Mouse (Mus musculus) midbrain, embryonic 15.5 days (tissue): ENCODE measurements around the gene Olfr613. TPM values are rescaled to one million over a fixed set of nuclear protein-coding genes. Genes with fewer than 3 reads are reported as not detected.
"Not testable (repeated sequence)": the region's sequence is repeated elsewhere in the genome, so short reads cannot be mapped to it uniquely, and the experiment has no call there.

Source experiments
- ATAC-seq: fragments of 200-750 bp; cut with Nextera tagmentation; replicated peaks from 2 replicates; pipeline ENCODE4 v1.8.0; 2017; ENCODE audit warnings: moderate TSS enrichment
- H3K27ac ChIP-seq: fragments of 300-500 bp; sonication (generic); 2 replicates; pipeline ENCODE4 v1.5.1; 2015; ENCODE audit warnings: mild to moderate bottlenecking, inconsistent platforms
- H3K27me3 ChIP-seq: fragments of 300-500 bp; sonication (generic); replicated peaks from 2 replicates; pipeline ENCODE4 v1.6.1; 2015; ENCODE audit warnings: inconsistent platforms
- H3K36me3 ChIP-seq: fragments of 300-500 bp; sonication (generic); replicated peaks from 2 replicates; pipeline ENCODE4 v1.6.1; 2015; ENCODE audit warnings: inconsistent platforms
- H3K4me1 ChIP-seq: fragments of 300-500 bp; sonication (generic); 2 replicates; pipeline ENCODE4 v1.6.1; 2015; ENCODE audit warnings: inconsistent platforms
- H3K4me2 ChIP-seq: fragments of 300-500 bp; sonication (generic); 2 replicates; pipeline ENCODE4 v1.6.1; 2015; ENCODE audit warnings: inconsistent platforms, mild to moderate bottlenecking, moderate library complexity
- H3K4me3 ChIP-seq: fragments of 300-500 bp; sonication (generic); 2 replicates; pipeline ENCODE4 v1.5.1; 2015; ENCODE audit warnings: mild to moderate bottlenecking, inconsistent platforms
- H3K9ac ChIP-seq: fragments of 300-500 bp; sonication (generic); 2 replicates; pipeline ENCODE4 v1.6.1; 2015; ENCODE audit warnings: mild to moderate bottlenecking, inconsistent platforms
- H3K9me3 ChIP-seq: fragments of 300-500 bp; sonication (generic); 2 replicates; pipeline ENCODE4 v1.6.1; 2016; ENCODE audit warnings: inconsistent platforms
- WGBS: fragments of 180-500 bp; shearing (Covaris S2); methylation state at CpG from one replicate; pipeline ENCODE4 v1.1.7; 2015; ENCODE audit warnings: mixed read lengths; 5-methylcytosine and 5-hydroxymethylcytosine counted together
- microRNA-seq: library from miRNA; unstranded; fragments of <30 nt; microRNA quantifications from one replicate; pipeline ENCODE4, GENCODE M21; 2016
- polyA plus RNA-seq: library from polyadenylated mRNA; unstranded; fragments of >200 nt; fragmentation: Nextera tagmentation; extraction: Ambion mirVana; gene quantifications from 2 replicates; pipeline ENCODE4 v1.2.1, GENCODE M21; 2015

Gene Olfr613
- polyA plus RNA-seq = not detected in 2 replicates

- Histone ChIP-seq H3K4me3 (no peak within 1 kb of the TSS), H3K4me1 (no peaks in the 10 kb centered on the region), H3K9ac (no peak within 1 kb of the TSS), H3K9me3 (no peaks in the 10 kb centered on the region), H3K27me3 (no peaks in the 10 kb centered on the region), H3K4me2 (no peak within 1 kb of the TSS), H3K27ac (no peak within 1 kb of the TSS), H3K36me3 (no peaks in the 10 kb centered on the region)
- no peak for ATAC-seq
- 81% methylated on average over 2 of the region's 2 CpGs for WGBS
These were observed at the start of gene Olfr613 for GRCm38 (mm10) chr7:103547774-103548173. Gene Olfr613, plus strand, starts transcription at chr7:103548074.

- Histone ChIP-seq H3K9me3 (no peaks in the 10 kb centered on the region), H3K27me3 (no peaks in the 10 kb centered on the region), H3K4me2 (no peak within 1 kb of the TSS), H3K4me1 (no peaks in the 10 kb centered on the region), H3K36me3 (no peaks in the 10 kb centered on the region), H3K27ac (no peak within 1 kb of the TSS), H3K4me3 (no peak within 1 kb of the TSS), H3K9ac (no peak within 1 kb of the TSS)
- 89% methylated on average over 2 of the region's 2 CpGs for WGBS
- no peak for ATAC-seq
These were observed 35.9 kb upstream of the Olfr613 start, which contains the start of gene Olfr610 for GRCm38 (mm10) chr7:103512022-103512421. Gene Olfr610, minus strand, starts transcription at chr7:103512122.

GRCm38 (mm10) chr7:103520746-103521145 is 27.1 kb upstream of the Olfr613 start, which contains the start of gene Olfr611:
Gene Olfr611, minus strand, starts transcription at chr7:103520846.
- not testable (repeated sequence) for H3K36me3 ChIP-seq, H3K27me3 ChIP-seq, ATAC-seq, H3K4me3 ChIP-seq, H3K27ac ChIP-seq, H3K9me3 ChIP-seq, H3K9ac ChIP-seq, H3K4me2 ChIP-seq, H3K4me1 ChIP-seq
- 52% methylated on average over 1 of the region's 1 CpGs for WGBS

- 84% methylated on average over 2 of the region's 2 CpGs for WGBS
These were observed 5.3 kb upstream of the Olfr613 start, which contains the start of gene Olfr612 for GRCm38 (mm10) chr7:103542617-103543016. Gene Olfr612, minus strand, starts transcription at chr7:103542717.

GRCm38 (mm10) chr7:103555779-103556178 is 7.9 kb downstream of the Olfr613 start, which contains the start of gene Olfr615:
Gene Olfr615, plus strand, starts transcription at chr7:103556079.
- Histone ChIP-seq H3K9ac (no peak within 1 kb of the TSS), H3K36me3 (no peaks in the 10 kb centered on the region), H3K4me1 (no peaks in the 10 kb centered on the region), H3K4me3 (no peak within 1 kb of the TSS), H3K4me2 (no peak within 1 kb of the TSS), H3K27me3 (no peaks in the 10 kb centered on the region), H3K27ac (no peak within 1 kb of the TSS), H3K9me3 (no peaks in the 10 kb centered on the region)
- WGBS = 86% methylated on average over 2 of the region's 2 CpGs
- ATAC-seq = no peak

More at GRCm38 (mm10) chr7:103542617-103543016, 5.3 kb upstream of the Olfr613 start, which contains the start of gene Olfr612:
- not testable (repeated sequence) for H3K27me3 ChIP-seq, ATAC-seq, H3K9ac ChIP-seq, H3K9me3 ChIP-seq, H3K4me3 ChIP-seq, H3K4me1 ChIP-seq, H3K27ac ChIP-seq, H3K4me2 ChIP-seq, H3K36me3 ChIP-seq

- no peak within 1 kb of the TSS for H3K9ac ChIP-seq
- ATAC-seq = no peak
- H3K9me3 ChIP-seq = no peaks in the 10 kb centered on the region
- no peaks in the 10 kb centered on the region for H3K4me1 ChIP-seq
- WGBS = 77% methylated on average over 3 of the region's 3 CpGs
- no peaks in the 10 kb centered on the region for H3K36me3 ChIP-seq
- H3K4me2 ChIP-seq = no peak within 1 kb of the TSS
- H3K27me3 ChIP-seq = no peaks in the 10 kb centered on the region
- no peak within 1 kb of the TSS for H3K27ac ChIP-seq
- no peak within 1 kb of the TSS for H3K4me3 ChIP-seq
These were observed 21.2 kb downstream of the Olfr613 start, which contains the start of gene Olfr616 for GRCm38 (mm10) chr7:103569043-103569442. Gene Olfr616, minus strand, starts transcription at chr7:103569143.

- Histone ChIP-seq H3K27me3 (no peaks in the 10 kb centered on the region), H3K27ac (no peak within 1 kb of the TSS), H3K4me2 (no peak within 1 kb of the TSS), H3K9me3 (no peaks in the 10 kb centered on the region), H3K4me3 (no peak within 1 kb of the TSS), H3K36me3 (no peaks in the 10 kb centered on the region), H3K9ac (no peak within 1 kb of the TSS), H3K4me1 (no peaks in the 10 kb centered on the region)
- no peak for ATAC-seq
- 90% methylated on average over 1 of the region's 1 CpGs for WGBS
These were observed 24.9 kb downstream of the Olfr613 start, which contains the start of gene Olfr617 for GRCm38 (mm10) chr7:103572761-103573160. Gene Olfr617, plus strand, starts transcription at chr7:103573061.

GRCm38 (mm10) chr7:103589803-103590202 is 41.9 kb downstream of the Olfr613 start, which contains the start of gene Olfr618:
Gene Olfr618, plus strand, starts transcription at chr7:103590103.
- 66% methylated on average over 2 of the region's 2 CpGs for WGBS
- no peaks in the 10 kb centered on the region for H3K36me3 ChIP-seq
- no peak within 1 kb of the TSS for H3K27ac ChIP-seq
- no peaks in the 10 kb centered on the region for H3K4me1 ChIP-seq
- H3K27me3 ChIP-seq = no peaks in the 10 kb centered on the region
- no peaks in the 10 kb centered on the region for H3K9me3 ChIP-seq
- no peak within 1 kb of the TSS for H3K4me2 ChIP-seq
- H3K4me3 ChIP-seq = no peak within 1 kb of the TSS
- no peak within 1 kb of the TSS for H3K9ac ChIP-seq
- no peak for ATAC-seq

- ATAC-seq = no peak
- no peak within 1 kb of the TSS for H3K9ac ChIP-seq
These were observed 52.4 kb downstream of the Olfr613 start, which contains the start of gene Olfr619 for GRCm38 (mm10) chr7:103600275-103600674. Gene Olfr619, plus strand, starts transcription at chr7:103600575.

More at GRCm38 (mm10) chr7:103600275-103600674, 52.4 kb downstream of the Olfr613 start, which contains the start of gene Olfr619:
- Histone ChIP-seq H3K27me3 (no peaks in the 10 kb centered on the region), H3K36me3 (no peaks in the 10 kb centered on the region), H3K4me3 (no peak within 1 kb of the TSS), H3K4me2 (no peak within 1 kb of the TSS), H3K4me1 (no peaks in the 10 kb centered on the region), H3K9me3 (no peaks in the 10 kb centered on the region), H3K27ac (no peak within 1 kb of the TSS)

Small RNA genes within 50 kb of the gene (microRNA-seq; reads per million reads assigned to microRNA genes)
- gene Gm26506 = not detected

Other genes with a start within 250 kb of the Olfr613 start
- not detected in 2 replicates for gene Olfr596, start 242.4 kb upstream of the Olfr613 start, polyA plus RNA-seq
- not detected in 2 replicates for gene Olfr597, start 231.8 kb upstream of the Olfr613 start, polyA plus RNA-seq
- gene Olfr598, start 224.5 kb upstream of the Olfr613 start, polyA plus RNA-seq = not detected in 2 replicates
- not detected in 2 replicates for gene Olfr599, start 212.2 kb upstream of the Olfr613 start, polyA plus RNA-seq
- not detected in 2 replicates for gene Olfr600, start 198.4 kb upstream of the Olfr613 start, polyA plus RNA-seq
- gene Olfr601, start 185.4 kb upstream of the Olfr613 start, polyA plus RNA-seq = not detected in 2 replicates
- not detected in 2 replicates for gene Olfr603, start 161.9 kb upstream of the Olfr613 start, polyA plus RNA-seq
- gene Usp17lc, start 133.0 kb upstream of the Olfr613 start, polyA plus RNA-seq = not detected in 2 replicates
- gene Olfr605, start 102.6 kb upstream of the Olfr613 start, polyA plus RNA-seq = not detected in 2 replicates
- gene Olfr606, start 99.0 kb upstream of the Olfr613 start, polyA plus RNA-seq = not detected in 2 replicates
- gene Olfr607, start 83.9 kb upstream of the Olfr613 start, polyA plus RNA-seq = not detected in 2 replicates
- not detected in 2 replicates for gene Olfr608, start 78.2 kb upstream of the Olfr613 start, polyA plus RNA-seq
- gene Olfr609, start 50.0 kb upstream of the Olfr613 start, polyA plus RNA-seq = not detected in 2 replicates
- not detected in 2 replicates for gene Olfr610, start 36.0 kb upstream of the Olfr613 start, polyA plus RNA-seq
- not detected in 2 replicates for gene Olfr611, start 27.2 kb upstream of the Olfr613 start, polyA plus RNA-seq
- not detected in 2 replicates for gene Olfr612, start 5.4 kb upstream of the Olfr613 start, polyA plus RNA-seq
- gene Olfr615, start 8.0 kb downstream of the Olfr613 start, polyA plus RNA-seq = not detected in 2 replicates
- gene Olfr616, start 21.1 kb downstream of the Olfr613 start, polyA plus RNA-seq = not detected in 2 replicates
- gene Olfr617, start 25.0 kb downstream of the Olfr613 start, polyA plus RNA-seq = not detected in 2 replicates
- 0.18 TPM in 1 of 2 replicates, not detected in the other for gene Olfr618, start 42.0 kb downstream of the Olfr613 start, polyA plus RNA-seq
- not detected in 2 replicates for gene Olfr619, start 52.5 kb downstream of the Olfr613 start, polyA plus RNA-seq
- not detected in 2 replicates for gene Olfr620, start 64.5 kb downstream of the Olfr613 start, polyA plus RNA-seq
- gene Olfr622, start 94.6 kb downstream of the Olfr613 start, polyA plus RNA-seq = not detected in 2 replicates
- not detected in 2 replicates for gene Olfr623, start 115.6 kb downstream of the Olfr613 start, polyA plus RNA-seq
- gene Olfr624, start 123.1 kb downstream of the Olfr613 start, polyA plus RNA-seq = 0.05 TPM in 1 of 2 replicates, not detected in the other
- not detected in 2 replicates for gene Olfr625-ps1, start 134.6 kb downstream of the Olfr613 start, polyA plus RNA-seq
- not detected in 2 replicates for gene Olfr243, start 166.6 kb downstream of the Olfr613 start, polyA plus RNA-seq
- gene Olfr628, start 182.3 kb downstream of the Olfr613 start, polyA plus RNA-seq = not detected in 2 replicates
- gene Olfr629, start 196.9 kb downstream of the Olfr613 start, polyA plus RNA-seq = not detected in 2 replicates
- gene Olfr630, start 209.3 kb downstream of the Olfr613 start, polyA plus RNA-seq = not detected in 2 replicates
- not detected in 2 replicates for gene Olfr69, start 223.5 kb downstream of the Olfr613 start, polyA plus RNA-seq
- not detected in 2 replicates for gene Olfr68, start 231.6 kb downstream of the Olfr613 start, polyA plus RNA-seq
- gene Olfr67, start 243.7 kb downstream of the Olfr613 start, polyA plus RNA-seq = not detected in 2 replicates